Mouse (Mus musculus): ENCODE data around the gene Ghr.

Ghr gene

DNA sequence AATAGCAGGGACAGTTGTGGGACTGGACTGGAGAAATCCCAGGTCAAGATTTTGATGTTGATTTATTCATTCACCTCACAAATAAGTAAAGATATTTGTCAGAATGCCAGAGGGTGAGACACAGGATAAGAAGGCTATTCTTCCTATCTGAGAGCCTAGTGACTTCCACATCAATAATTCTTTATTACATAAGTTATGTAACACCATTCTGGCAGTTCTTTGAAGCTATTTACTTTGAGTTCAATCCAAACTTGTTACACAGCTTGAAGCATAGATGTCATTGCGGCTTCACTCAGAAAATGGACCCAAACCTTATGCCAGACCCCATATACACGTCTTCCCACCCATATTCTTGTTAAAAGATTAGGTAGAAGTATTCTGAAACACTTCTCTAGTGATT, 133.7 kb downstream of the Ghr start:
- in situ Hi-C loops (cut with MboI, MseI) = no loop called here

GRCm38 (mm10) chr15:3445285-3445909, 137.9 kb downstream of the Ghr start:
- in situ Hi-C loops (cut with MboI, MseI) = no loop called here

GRCm38 (mm10) chr15:3444448-3445020, 138.8 kb downstream of the Ghr start:
- in situ Hi-C loops (cut with MboI, MseI) = no loop called here

- in situ Hi-C loops (cut with MboI, MseI) = no loop called here
These were observed 141.6 kb downstream of the Ghr start for GRCm38 (mm10) chr15:3441506-3442286.

- in situ Hi-C loops (cut with MboI, MseI) = no loop called here
These were observed 145.9 kb downstream of the Ghr start for GRCm38 (mm10) chr15:3437381-3437780.

DNA sequence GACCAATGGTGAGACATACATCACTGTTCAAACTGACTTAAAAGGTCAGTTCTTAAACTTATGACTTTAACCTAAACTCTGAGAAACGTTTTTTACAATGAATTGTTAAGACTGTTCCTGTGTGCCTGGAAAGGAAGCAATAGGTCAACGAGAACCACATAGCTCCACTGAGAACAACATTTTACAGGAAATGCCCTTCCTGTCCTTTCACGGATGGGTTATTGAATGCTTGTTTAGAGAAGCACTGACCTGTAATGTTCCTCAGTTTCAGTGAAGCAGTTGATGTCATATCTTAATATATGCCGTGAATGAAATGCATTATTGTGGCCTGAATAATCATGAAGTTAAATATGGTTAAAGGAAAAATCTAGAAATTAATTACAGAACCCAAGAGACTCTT, 147.7 kb downstream of the Ghr start:
- in situ Hi-C loops (cut with MboI, MseI) = no loop called here

DNA sequence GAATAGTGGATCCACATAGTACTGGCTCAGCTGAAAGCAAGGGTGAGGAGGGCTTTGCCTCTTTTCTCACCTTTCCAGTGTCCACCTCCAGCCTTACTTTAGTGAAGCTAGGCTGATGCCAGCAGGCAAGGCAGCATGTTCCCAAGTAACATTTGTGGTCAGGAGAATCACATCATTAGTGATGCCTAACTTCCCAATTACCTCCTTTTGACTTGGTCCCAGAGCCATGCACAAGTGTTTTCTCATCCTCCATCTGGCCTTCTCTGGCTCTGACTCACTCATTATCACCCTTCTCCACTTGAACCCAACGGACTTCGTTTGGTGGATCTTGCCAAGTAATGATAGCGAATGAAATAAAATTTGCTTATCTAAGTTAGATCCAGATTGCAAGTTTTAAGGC, 148.8 kb downstream of the Ghr start:
- in situ Hi-C loops (cut with MboI, MseI) = no loop called here

- in situ Hi-C loops (cut with MboI, MseI) = no loop called here
These were observed 150.0 kb downstream of the Ghr start for GRCm38 (mm10) chr15:3433281-3433680.

DNA sequence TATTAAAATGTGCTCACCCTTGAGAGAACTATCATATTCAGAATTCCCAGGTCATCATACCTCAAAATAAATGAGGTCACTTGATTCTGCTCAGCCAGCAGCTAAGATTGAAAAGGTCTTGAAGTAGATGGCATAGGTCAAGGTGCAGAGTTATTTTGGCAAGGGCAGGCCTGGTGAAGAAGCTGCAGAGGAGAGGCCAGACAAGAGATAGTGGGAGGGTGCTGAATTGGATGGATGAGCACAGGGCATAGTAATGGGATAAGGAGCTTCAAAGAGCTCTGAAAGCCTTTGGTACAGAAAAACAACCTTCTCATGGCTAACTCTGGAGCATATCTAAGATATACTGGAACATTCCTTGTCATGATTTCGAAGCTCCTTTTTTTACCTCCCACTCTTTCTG, 150.5 kb downstream of the Ghr start:
- in situ Hi-C loops (cut with MboI, MseI) = no loop called here

DNA sequence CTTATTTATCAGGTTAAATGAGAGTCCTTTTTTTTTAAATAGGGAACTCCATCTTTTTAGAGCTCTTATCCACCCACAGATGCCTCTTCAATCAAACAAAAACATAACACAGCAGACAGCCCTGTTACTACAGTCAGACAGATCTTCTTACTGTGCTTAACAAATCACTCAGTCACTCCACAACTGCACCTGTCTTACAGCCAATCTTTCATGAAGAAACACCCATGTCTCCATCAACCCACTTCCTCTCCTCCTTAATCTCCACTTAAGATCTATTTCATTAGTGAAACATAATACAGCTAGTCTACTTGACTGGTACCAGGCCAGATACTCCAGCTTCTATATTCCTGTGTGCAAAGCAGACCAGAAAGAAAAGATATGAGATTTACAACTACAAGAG, 153.9 kb downstream of the Ghr start:
- in situ Hi-C loops (cut with MboI, MseI) = loop anchor here (10.0 kb wide), 1 partner anchor 215 kb away; no protein-coding TSS in a partner anchor

- in situ Hi-C loops (cut with MboI, MseI) = loop anchor here (10.0 kb wide), 1 partner anchor 214 kb away; no protein-coding TSS in a partner anchor
These were observed 154.3 kb downstream of the Ghr start for GRCm38 (mm10) chr15:3429001-3429400.

- in situ Hi-C loops (cut with MboI, MseI) = loop anchor here (10.0 kb wide), 1 partner anchor 212 kb away; no protein-coding TSS in a partner anchor
These were observed 156.9 kb downstream of the Ghr start for GRCm38 (mm10) chr15:3426401-3426800.

- in situ Hi-C loops (cut with MboI, MseI) = loop anchor here (10.0 kb wide), 1 partner anchor 208 kb away; no protein-coding TSS in a partner anchor
These were observed 160.1 kb downstream of the Ghr start for GRCm38 (mm10) chr15:3423177-3423576.

DNA sequence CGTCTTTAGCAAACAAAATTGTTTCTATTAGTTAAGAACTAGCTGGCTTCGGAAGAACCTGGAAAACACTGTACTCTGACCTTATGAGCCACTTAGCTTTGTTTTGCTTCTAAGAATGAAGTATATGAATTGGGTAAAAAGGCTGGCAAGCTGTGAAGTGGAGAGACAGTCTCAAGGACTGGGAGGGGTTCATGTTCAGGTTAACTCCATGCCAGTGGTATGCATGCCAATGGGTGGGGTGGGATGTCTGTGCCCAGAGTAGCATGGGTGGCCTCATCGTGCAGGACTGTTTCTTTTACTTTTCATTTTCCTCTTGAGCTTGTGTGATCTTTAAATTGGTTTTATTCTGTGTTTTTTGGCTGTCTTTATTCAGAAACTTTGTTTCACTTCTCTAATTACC, 165.6 kb downstream of the Ghr start:
- in situ Hi-C loops (cut with MboI, MseI) = no loop called here

DNA sequence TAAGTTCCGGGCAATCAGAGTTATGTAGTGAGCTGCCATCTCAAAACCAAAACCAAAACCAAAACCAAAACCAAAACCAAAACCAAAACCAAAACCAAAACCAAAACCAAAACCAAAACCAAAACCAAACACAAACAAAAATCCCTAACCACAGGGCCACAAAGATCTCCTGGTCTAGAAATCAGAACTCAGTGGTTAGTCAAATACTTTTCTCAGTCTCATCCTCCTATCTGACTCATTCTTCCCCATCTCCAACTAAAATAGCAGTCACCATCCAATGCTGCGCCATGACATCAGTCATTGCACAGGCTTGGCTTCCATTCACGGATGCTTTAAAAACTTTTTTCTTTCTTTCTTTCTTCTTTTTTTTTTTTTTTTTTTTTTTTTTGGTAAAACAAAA, 170.2 kb downstream of the Ghr start:
- in situ Hi-C loops (cut with MboI, MseI) = no loop called here

- in situ Hi-C loops (cut with MboI, MseI) = no loop called here
These were observed 174.8 kb downstream of the Ghr start for GRCm38 (mm10) chr15:3408478-3408877.

DNA sequence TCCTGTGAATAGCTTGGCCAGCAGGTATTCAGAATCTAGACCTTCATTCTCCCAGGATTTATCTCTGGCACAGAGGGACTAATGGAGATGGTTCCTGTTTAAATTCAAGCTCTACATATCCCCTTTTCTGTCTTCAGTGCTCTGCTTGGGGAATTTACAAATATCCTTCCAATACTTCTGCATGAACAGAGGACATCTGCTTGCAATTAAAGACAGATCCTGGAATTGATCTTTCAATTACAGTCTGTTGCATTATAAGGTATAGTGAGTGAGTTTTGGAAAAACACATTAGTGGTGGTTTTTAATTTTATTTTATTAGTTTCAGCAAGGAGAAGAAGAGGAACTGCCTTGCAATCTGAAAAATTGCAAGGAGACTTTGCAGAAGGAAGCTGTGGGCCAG, 184.1 kb downstream of the Ghr start:
- in situ Hi-C loops (cut with MboI, MseI) = no loop called here

GRCm38 (mm10) chr15:3397369-3398100, 185.8 kb downstream of the Ghr start:
- in situ Hi-C loops (cut with MboI, MseI) = no loop called here

DNA sequence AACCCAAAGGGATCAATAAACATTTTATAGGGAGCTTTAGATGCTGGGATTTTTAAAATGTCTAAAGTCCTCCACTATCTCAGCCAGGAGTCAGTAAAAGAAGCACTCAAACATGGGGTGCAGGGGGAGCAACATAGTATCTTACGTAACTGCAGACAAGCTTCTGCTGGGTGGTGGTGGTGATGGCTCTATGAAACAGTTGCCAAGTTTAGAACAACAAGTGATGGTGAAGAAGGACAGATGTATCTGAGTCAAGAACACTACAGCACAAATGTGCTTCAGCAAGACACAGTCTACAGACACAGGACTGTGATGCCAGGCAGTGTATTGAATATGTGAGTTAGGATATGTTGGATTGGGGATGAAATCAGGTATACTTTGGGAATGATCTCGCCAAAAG, 187.1 kb downstream of the Ghr start:
- in situ Hi-C loops (cut with MboI, MseI) = no loop called here

- in situ Hi-C loops (cut with MboI, MseI) = no loop called here
These were observed 187.6 kb downstream of the Ghr start for GRCm38 (mm10) chr15:3395700-3396099.

DNA sequence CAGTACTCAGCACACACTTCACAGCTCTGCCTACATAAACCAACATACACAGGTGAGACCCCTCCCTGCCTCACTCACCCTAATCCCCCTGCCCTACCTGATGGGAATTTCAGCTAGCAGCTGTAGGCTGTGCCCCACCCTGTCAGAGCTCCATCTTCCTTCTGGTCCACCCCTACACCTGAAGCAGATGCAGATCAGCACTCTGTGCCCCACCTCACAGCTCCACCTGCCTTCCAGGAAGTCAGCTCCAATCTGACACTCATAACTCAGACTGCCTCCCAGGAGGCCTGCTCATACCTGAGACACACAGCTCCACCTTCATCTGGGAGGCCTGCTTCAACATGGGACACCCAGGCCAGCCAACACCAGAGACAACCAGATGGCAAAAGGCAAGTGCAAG, 192.6 kb downstream of the Ghr start:
- in situ Hi-C loops (cut with MboI, MseI) = no loop called here

DNA sequence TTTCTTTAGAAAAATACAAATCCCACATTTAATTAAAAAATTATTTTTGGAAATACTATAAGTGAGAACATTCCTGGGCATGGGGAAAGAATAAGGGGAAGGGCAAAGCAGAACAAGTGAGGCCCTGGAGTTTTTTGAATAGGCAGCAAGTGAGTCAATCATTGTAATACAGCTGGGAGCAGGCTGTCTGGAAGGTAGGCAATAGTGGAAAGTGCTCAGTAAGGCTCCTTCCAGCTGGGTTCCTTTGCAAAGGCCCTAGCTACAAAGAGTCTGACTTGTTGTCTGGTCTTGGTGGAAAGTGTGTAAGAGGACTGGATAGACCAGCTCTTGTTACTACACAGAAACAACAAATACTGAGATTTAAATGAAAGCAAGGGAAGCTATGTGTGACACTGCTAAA, 194.3 kb downstream of the Ghr start:
- in situ Hi-C loops (cut with MboI, MseI) = no loop called here
